Mouse (Mus musculus): ENCODE measurements around the gene Slc46a3.

The Slc46a3 gene

GRCm38 (mm10) chr5:147843340-147843739, 51.3 kb downstream of the Slc46a3 start:
- DNase-seq: no peak

DNA sequence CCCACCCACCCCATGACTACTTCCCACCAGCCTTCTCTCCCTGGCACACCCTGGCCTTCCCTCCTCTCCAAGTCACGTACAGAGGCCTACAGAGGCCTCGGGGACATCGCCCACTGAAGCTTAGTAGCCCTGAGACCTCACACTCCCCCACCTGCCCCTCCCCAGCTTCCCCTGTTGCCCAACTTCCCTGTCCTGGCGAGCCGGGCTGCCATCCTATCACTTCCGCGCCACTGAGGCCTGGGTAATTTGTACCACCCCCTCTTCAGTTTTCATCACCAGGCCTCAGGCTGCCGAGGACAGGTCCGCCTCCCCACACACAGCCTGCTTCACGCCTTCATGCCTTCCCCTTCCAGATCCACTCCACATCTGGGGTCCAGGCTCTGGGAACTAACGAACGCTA, 55.2 kb downstream of the Slc46a3 start:
- no peak for DNase-seq

- no peak for DNase-seq
Measured at GRCm38 (mm10) chr5:147834841-147835500, 59.6 kb downstream of the Slc46a3 start.

GRCm38 (mm10) chr5:147832842-147833241, 61.8 kb downstream of the Slc46a3 start:
- no peak for DNase-seq

DNA sequence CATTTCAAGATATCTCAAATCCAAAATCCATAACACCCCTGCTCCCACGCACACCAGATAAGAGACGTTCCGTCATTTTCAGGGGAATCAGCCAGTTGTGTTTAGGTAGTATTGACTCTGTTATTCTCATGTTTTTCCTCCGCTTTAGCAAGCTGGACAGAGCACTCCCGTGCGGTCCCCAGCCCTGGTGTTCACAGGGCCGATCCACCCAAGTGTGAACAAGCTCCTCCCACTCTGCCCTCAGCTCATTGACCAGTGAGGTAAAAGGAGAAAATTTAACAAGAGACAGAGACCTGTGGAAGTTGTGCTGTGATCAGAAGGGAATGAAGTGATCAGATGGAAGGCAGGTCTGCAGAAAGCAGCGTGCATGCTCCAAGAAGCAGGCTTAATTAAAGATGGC, 65.8 kb downstream of the Slc46a3 start:
- no peak for DNase-seq
